Mouse (Mus musculus) spleen, adult 2 months (tissue): ENCODE measurements around the gene Eva1a.

Source experiments
- CTCF ChIP-seq: fragments of 200-500 bp; IDR thresholded peaks from 2 replicates; pipeline ENCODE4 v1.5.1; 2011; ENCODE audit warnings: mild to moderate bottlenecking, inconsistent platforms; ENCODE audit not compliant: insufficient read depth, insufficient read length, insufficient replicate concordance; ENCODE audit errors: extremely low read depth
- POLR2A ChIP-seq: fragments of 200-500 bp; IDR thresholded peaks from 2 replicates; pipeline ENCODE4 v1.6.1; 2011; ENCODE audit warnings: low read depth, low read length, inconsistent platforms

- TF ChIP-seq CTCF, result no peak
- TF ChIP-seq POLR2A, result no peak
Observed at GRCm38 (mm10) chr6:82037211-82037610, 3.6 kb upstream of the Eva1a start.
